Mouse (Mus musculus) midbrain, embryonic 14.5 days (tissue): ENCODE data around the gene Fbxw5. TPM values are rescaled to one million over a fixed set of nuclear protein-coding genes. Genes with fewer than 3 reads are reported as not detected.

Experiments
- ATAC-seq: fragments of 200-750 bp; cut with Nextera tagmentation; 2 replicates; pipeline ENCODE4 v1.8.0; 2017; ENCODE audit warnings: moderate number of reproducible peaks, moderate library complexity; ENCODE audit not compliant: low FRiP score, low TSS enrichment
- DNase-seq: peaks from one replicate; pipeline ENCODE4 v3.0.0-alpha.2; 2015
- H3K27ac ChIP-seq: fragments of 300-500 bp; sonication (generic); replicated peaks from 2 replicates; pipeline ENCODE4 v1.5.1; 2014; ENCODE audit warnings: mild to moderate bottlenecking, low read depth, low read length, moderate library complexity
- H3K27me3 ChIP-seq: fragments of 300-500 bp; sonication (generic); 2 replicates; pipeline ENCODE4 v1.6.1; 2014; ENCODE audit warnings: low read length, control low read depth, mixed read lengths; ENCODE audit not compliant: control insufficient read depth, insufficient read depth
- H3K36me3 ChIP-seq: fragments of 300-500 bp; sonication (generic); 2 replicates; pipeline ENCODE4 v1.6.1; 2014; ENCODE audit warnings: low read length, control low read depth; ENCODE audit not compliant: control insufficient read depth, insufficient read depth
- H3K4me1 ChIP-seq: fragments of 300-500 bp; sonication (generic); 2 replicates; pipeline ENCODE4 v1.6.1; 2014; ENCODE audit warnings: mild to moderate bottlenecking, antibody characterized with exemption, low read length, control low read depth; ENCODE audit not compliant: control insufficient read depth, insufficient read depth
- H3K4me2 ChIP-seq: fragments of 300-500 bp; sonication (generic); 2 replicates; pipeline ENCODE4 v1.6.1; 2014; ENCODE audit warnings: mild to moderate bottlenecking, low read length, moderate library complexity
- H3K4me3 ChIP-seq: fragments of 300-500 bp; sonication (generic); replicated peaks from 2 replicates; pipeline ENCODE4 v1.5.1; 2014; ENCODE audit warnings: low read depth, low read length
- H3K9ac ChIP-seq: fragments of 300-500 bp; sonication (generic); replicated peaks from 2 replicates; pipeline ENCODE4 v1.6.1; 2014; ENCODE audit warnings: mild to moderate bottlenecking, low read length, moderate library complexity
- H3K9me3 ChIP-seq: fragments of 300-500 bp; sonication (generic); 2 replicates; pipeline ENCODE4 v1.6.1; 2016; ENCODE audit warnings: low read length, control low read depth, mixed read lengths; ENCODE audit not compliant: control insufficient read depth
- WGBS: fragments of 180-500 bp; shearing (Covaris S2); extraction: QIAGEN DNeasy Blood & Tissue Kit; methylation state at CpG from one replicate; pipeline ENCODE4 v1.1.7; 2014; 5-methylcytosine and 5-hydroxymethylcytosine counted together
- polyA plus RNA-seq: library from polyadenylated mRNA; unstranded; fragments of >200 nt; fragmentation: Nextera tagmentation; extraction: Ambion mirVana; gene quantifications from 2 replicates; pipeline ENCODE4 v1.2.1, GENCODE M21; 2014

Fbxw5 gene
- polyA plus RNA-seq, 1 experiment from 2014 or later: 117 TPM

DNA sequence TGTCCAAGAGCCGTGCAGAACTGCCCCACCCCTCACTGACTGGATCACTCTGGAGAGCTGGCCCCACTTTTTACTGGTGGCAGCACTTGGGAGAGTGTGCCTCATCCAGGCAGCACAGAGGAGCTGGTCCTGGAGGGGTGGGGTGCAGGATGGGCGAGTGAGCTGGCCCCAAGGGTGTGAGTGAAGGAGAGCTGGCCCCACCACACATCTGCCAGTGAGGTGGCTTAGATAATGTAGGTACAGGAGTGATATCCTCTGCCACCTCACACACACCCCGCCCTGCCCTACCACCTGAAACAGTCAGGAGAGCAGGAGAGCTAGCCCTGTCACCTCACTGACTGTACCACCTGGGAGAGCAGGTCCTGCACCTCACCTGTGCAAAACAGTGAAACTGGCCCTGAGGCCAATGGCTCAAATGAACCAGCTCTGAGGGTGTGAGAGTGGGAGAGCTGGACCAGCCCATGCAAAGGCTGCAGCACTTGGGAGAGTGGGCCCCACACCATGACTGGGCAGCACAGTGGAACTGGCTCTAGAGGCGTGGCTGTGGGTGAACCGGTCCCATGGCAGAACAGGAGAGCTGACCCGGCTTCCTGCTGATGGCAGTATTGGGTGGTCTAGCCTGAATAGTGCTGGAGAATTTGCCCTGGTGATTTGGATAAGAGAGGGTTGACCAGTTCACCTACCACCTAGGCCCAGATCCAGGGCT lies 12.4 kb upstream of the Fbxw5 start:
- ATAC-seq (no peak), DNase-seq (no peak)
- Histone ChIP-seq H3K27me3 (no peaks in the 10 kb centered on the region), H3K4me3 (no peak overlapping the region), H3K9me3 (no peaks in the 10 kb centered on the region), H3K9ac (no peak overlapping the region), H3K27ac (no peak overlapping the region), H3K4me2 (no peak overlapping the region), H3K36me3 (no peaks in the 10 kb centered on the region), H3K4me1 (no peaks in the 10 kb centered on the region)
- WGBS: 79% methylated on average over 6 of the region's 6 CpGs

DNA sequence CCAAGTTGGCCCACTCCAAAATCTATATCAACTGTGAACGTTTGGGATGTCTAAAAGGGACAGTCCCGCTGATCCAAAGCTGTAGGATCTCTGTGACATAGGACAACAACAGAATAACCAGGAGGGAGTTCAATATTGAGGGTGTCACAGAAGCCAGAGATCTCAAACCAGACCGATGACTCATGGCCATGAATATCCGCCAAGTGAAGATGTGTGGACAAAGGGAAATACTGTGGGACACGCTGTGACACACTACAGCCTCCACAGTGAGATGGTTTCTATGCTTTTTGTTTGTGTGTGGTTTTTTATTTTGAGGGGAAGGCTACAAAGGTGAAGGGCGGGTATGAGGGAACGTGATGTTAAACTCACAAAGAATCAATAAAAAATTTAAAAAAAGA lies 11.9 kb upstream of the Fbxw5 start:
- no peak overlapping the region for H3K9ac ChIP-seq
- WGBS: 81% methylated on average over 7 of the region's 7 CpGs
- DNase-seq: no peak
- ATAC-seq: no peak
- H3K4me2 ChIP-seq: no peak overlapping the region
- no peaks in the 10 kb centered on the region for H3K4me1 ChIP-seq
- no peaks in the 10 kb centered on the region for H3K27me3 ChIP-seq
- H3K36me3 ChIP-seq: no peaks in the 10 kb centered on the region
- H3K27ac ChIP-seq: no peak overlapping the region
- H3K9me3 ChIP-seq: no peaks in the 10 kb centered on the region
- no peak overlapping the region for H3K4me3 ChIP-seq

DNA sequence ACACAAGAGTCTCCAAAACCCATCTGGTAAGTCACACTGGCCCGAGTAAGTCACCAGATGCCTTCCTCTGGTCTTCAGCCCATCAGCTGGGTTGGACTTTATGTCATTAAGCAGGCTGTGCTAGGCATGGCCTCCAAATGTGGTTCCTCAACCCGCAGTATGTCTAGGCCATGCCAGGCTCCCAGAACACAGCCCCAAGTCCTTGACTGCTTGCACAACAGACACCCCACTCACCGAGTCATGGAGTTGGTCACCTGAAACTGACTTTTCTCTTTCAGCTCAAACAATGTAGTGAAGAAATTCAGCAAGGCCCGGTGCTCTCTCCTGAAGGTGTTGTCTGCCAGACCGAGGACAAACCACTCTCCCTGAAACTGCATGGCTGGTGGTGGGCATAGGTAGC lies 7.6 kb upstream of the Fbxw5 start:
- H3K27ac ChIP-seq: no peak overlapping the region
- no peaks in the 10 kb centered on the region for H3K4me1 ChIP-seq
- H3K4me3 ChIP-seq: no peak overlapping the region
- no peaks in the 10 kb centered on the region for H3K36me3 ChIP-seq
- no peaks in the 10 kb centered on the region for H3K9me3 ChIP-seq
- 85% methylated on average over 5 of the region's 5 CpGs for WGBS
- no peak overlapping the region for H3K9ac ChIP-seq
- ATAC-seq (no peak), DNase-seq (no peak)
- no peaks in the 10 kb centered on the region for H3K27me3 ChIP-seq
- H3K4me2 ChIP-seq: no peak overlapping the region

DNA sequence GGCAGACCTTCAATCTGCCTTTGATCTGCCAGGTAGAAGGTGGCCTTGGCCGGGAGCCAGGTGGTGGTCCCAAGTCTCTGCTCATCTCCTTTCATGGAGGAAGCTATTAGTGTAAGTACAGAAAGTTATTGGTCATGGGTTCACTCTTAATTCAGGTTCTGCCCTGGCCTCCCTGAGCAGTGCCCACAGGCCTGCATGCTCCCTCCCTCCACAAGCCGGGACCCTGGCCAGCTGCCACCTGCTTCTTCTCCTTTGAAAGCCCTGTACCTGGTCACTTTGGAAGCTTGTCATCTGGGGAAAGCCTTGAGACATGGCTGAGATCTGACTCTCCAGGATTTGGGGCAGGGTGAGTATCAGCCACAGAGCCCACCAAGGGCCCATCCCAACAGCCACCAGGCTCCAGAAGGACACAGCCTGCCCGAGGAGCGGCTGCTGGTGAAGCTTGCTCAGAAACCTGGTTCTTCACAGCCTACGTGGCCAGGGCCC lies 7.0 kb upstream of the Fbxw5 start, which contains the start of gene Lcn12:
TSS of gene Lcn12 (minus strand) at position 436 of the 486 bp plus-strand sequence.
- WGBS: 88% methylated on average over 5 of the region's 5 CpGs
- ATAC-seq: no peak

DNA sequence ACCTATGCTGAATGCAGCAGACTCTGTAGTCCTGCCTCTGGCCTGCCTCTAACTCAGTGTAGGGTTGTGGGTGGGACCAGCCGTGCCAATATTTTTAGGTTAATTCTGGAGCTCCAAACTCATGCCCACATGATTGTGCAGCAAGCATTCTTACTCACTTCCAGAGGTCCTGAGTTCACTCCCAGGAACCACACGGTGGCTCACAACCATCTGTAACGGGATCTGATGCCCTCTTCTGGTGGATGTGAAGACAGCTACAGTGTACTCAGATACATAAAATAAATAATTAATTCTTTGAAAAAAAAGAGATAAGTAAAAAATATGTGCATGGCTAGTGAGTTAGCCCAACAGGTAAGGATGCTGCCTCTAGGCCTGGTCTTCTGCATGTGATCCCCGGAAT lies 4.1 kb upstream of the Fbxw5 start:
- ATAC-seq (no peak), DNase-seq (peak; percentile 61)
- no peaks in the 10 kb centered on the region for H3K36me3 ChIP-seq
- H3K4me2 ChIP-seq: no peak overlapping the region
- no peaks in the 10 kb centered on the region for H3K27me3 ChIP-seq
- no peak overlapping the region for H3K9ac ChIP-seq
- H3K4me3 ChIP-seq: no peak overlapping the region
- H3K27ac ChIP-seq: no peak overlapping the region
- no peaks in the 10 kb centered on the region for H3K9me3 ChIP-seq
- 45% methylated on average over 4 of the region's 4 CpGs for whole genome bisulfite sequencing
- peaks cover 6% of the 10 kb centered on the region for H3K4me1 ChIP-seq

More for the DNA sequence above, 7.0 kb upstream of the Fbxw5 start, which contains the start of gene Lcn12:
- H3K9ac ChIP-seq: no peak within 1 kb of the TSS
- no peaks in the 10 kb centered on the region for H3K27me3 ChIP-seq
- no peak for DNase-seq
- H3K4me2 ChIP-seq: no peak within 1 kb of the TSS
- no peak within 1 kb of the TSS for H3K4me3 ChIP-seq
- no peaks in the 10 kb centered on the region for H3K9me3 ChIP-seq
- H3K4me1 ChIP-seq: no peaks in the 10 kb centered on the region
- H3K36me3 ChIP-seq: no peaks in the 10 kb centered on the region
- H3K27ac ChIP-seq: no peak within 1 kb of the TSS

DNA sequence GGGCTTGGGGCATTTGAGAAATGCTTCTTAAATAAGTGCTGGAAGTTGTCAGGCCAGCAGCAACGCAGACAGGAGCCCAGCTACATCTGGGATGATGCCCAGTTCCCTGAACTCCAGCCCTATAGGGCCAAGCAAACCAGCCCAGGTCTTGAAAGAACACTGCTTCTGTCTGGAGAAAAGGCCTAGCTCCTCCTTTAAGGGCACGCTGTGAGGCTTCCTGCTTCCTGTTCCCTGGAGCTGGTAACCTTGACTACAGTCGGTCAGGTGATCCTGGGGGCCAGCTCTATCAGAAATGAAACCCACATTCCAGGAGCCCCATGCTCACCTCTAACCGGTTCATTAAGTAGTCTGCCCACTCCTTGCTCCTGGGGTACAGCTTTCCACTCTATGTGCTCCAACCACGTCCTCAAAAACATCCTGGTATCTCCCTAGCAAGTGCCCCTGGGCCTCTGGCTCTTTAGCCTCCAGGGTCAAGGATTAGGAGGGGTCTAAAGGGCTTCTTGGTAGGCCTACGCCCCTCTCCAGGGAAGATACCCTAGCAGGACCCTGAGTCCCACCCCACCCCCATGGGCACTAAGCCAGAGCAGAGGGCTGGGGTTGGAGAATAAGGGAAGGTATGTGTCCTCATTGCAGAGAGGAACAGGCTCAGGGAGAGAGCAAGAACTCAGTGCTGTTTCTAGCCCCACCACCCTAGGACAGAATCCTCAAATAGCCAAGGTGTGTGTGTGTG lies 2.5 kb upstream of the Fbxw5 start:
- no peak overlapping the region for H3K4me3 ChIP-seq
- WGBS: 58% methylated on average over 6 of the region's 6 CpGs
- no peak overlapping the region for H3K27ac ChIP-seq
- H3K4me2 ChIP-seq: no peak overlapping the region
- ATAC-seq (no peak), DNase-seq (no peak)
- H3K9ac ChIP-seq: no peak overlapping the region
- no peaks in the 10 kb centered on the region for H3K27me3 ChIP-seq
- H3K4me1 ChIP-seq: peaks cover 14% of the 10 kb centered on the region
- no peaks in the 10 kb centered on the region for H3K9me3 ChIP-seq
- H3K36me3 ChIP-seq: 0 out of 2 replicates have a peak, but pooled peaks cover under 1% of the 10 kb centered on the region

DNA sequence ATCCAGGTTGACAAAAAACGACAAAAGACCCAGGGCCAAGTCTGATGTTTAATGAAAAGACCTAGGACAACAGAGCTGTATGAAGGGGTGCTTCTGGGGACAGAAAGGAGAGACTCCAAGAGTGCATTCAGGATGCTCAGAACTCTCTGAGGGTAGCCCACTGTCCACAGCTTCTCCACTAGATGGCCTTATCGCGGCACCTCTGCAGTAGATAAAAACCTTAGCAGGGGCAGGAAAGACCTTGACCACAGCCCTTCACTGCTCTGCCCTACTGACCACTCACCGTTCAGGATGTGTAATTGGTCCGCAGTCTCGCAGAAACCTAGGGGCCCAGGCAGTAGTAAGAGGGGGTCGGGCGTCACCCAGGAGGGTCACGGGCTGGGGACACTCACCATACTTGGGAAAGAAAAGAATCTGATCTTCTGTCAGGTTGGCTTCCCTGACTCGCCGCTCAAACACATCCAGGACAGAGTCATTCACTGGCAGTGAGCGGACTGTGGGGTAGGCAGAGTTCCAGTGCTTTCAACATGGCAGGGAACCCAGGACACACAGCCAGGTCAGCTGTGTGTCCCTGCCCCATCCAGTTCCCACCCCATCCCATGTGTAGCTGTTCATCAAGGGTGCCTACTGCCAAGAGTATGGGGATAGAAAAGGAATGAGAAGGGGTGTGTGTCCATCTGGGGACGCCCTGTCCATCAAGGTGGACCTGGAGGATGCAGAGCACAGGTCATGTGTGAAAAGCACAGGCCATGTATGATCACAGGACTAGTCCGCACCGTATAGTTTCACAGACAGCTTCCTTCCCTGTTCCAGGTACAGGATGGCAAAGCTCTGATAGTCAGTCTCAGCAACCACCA lies 1.7 kb upstream of the Fbxw5 start:
- no peaks in the 10 kb centered on the region for H3K9me3 ChIP-seq
- no peak overlapping the region for H3K4me3 ChIP-seq
- no peaks in the 10 kb centered on the region for H3K27me3 ChIP-seq
- peaks cover 9% of the 10 kb centered on the region for H3K36me3 ChIP-seq
- no peak overlapping the region for H3K27ac ChIP-seq
- H3K4me1 ChIP-seq: peaks cover 14% of the 10 kb centered on the region
- H3K4me2 ChIP-seq: no peak overlapping the region
- DNase-seq (no peak), ATAC-seq (no peak)
- 70% methylated on average over 15 of the region's 15 CpGs for WGBS
- H3K9ac ChIP-seq: no peak overlapping the region

- 72% methylated on average over 6 of the region's 6 CpGs for WGBS
- peak overlapping the region; percentile 97; the same call in 1 of the 2 replicates for H3K9ac ChIP-seq
- H3K27ac ChIP-seq: 0 out of 2 replicates have a peak overlapping the region, but pooled peaks have one; percentile 4
- ATAC-seq: peak; percentile 38; the same call in 1 of the 2 replicates
- peak overlapping the region; percentile 87 for H3K4me3 ChIP-seq
- H3K36me3 ChIP-seq: peaks cover 22% of the 10 kb centered on the region
- H3K4me2 ChIP-seq: peak overlapping the region; percentile 93
- H3K27me3 ChIP-seq: no peaks in the 10 kb centered on the region
- H3K4me1 ChIP-seq: peaks cover 14% of the 10 kb centered on the region
- H3K9me3 ChIP-seq: no peaks in the 10 kb centered on the region
- no peak for DNase-seq
Measured at GRCm38 (mm10) chr2:25500071-25500575, 427 bp upstream of the Fbxw5 start.
